Mouse (Mus musculus): ENCODE data around the gene Flt4. TPM values are rescaled to one million over a fixed set of nuclear protein-coding genes. Genes with fewer than 3 reads are reported as not detected.
A peak's percentile ranks its signal among the peaks of the same experiment; 100 is the strongest.

The Flt4 gene
- polyA plus RNA-seq, 1 experiment from 2014 or later = 4.1 TPM

DNA sequence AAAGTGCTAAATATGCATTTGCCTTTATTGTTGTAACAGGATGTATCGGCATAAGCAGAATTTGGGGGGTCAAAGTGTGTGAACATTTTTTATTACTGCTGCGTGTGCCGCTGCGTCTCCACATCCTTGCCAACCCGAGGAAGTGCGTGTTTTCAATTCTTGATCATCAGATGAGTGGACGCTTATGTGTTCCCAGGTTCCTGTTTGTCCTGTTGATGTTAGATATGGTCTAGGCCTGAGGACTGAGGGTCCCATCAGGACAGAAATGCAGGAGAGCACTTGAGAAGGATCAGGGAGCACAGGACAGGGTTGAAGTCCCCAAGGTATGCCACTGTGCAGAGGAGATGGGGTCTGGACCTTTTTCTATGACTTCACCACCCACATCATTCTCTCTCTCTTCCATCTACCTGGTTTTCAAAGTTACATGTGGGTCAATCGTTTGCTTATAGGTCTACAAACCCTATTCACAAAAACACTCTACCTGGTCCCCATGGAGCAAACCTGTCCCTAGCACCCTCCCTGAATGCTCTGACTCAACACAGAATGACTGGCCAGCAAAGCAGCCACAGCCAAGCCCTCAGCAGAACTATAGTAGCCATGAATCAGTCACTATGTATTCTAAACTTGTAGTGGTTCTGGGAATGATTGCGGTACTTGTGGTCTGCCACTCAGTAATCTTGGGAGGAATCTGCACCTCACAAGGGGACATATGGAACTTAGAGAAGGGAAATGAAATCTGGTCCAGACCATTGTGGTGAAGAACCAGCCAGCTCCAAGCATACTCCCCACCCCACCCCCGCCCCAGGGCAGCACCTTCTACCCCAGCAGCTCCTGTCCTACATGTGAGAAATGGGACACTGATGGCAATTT, 7.0 kb downstream of the Flt4 start:
- Histone ChIP-seq H3K9ac (no peak overlapping the region), H3K4me3 (no peak overlapping the region), H3K4me1 (no peaks in the 10 kb centered on the region), H3K27me3 (peaks cover 39% of the 10 kb centered on the region), H3K27ac (no peak overlapping the region), H3K36me3 (no peaks in the 10 kb centered on the region), H3K4me2 (no peak overlapping the region), H3K9me3 (no peaks in the 10 kb centered on the region)
- WGBS = 87% methylated on average over 10 of the region's 10 CpGs
- ATAC-seq (ENCODE audit: insufficient number of reproducible peaks, insufficient read depth, low FRiP score, low TSS enrichment, low read depth) = no peak

DNA sequence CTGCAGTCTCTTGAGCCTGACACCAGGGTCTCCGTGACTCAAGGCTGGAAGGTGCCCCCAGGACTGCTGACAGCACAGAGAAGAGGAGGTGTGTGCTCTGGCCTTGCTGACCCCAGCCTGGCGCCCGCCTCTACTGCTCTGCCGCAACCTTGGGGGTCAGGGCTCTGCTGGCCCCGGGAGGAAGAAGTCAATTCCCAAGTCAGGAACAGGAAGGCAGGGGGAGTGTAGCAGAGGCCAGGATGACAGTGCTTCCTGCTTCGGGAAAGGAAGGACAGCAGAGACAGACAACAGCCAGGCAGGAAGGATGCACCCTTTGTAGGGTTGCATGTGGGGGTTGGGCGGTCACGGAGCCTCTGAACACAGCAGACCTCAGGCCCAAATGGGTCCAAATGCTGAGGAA, 9.4 kb downstream of the Flt4 start:
- Histone ChIP-seq H3K4me2 (no peak overlapping the region), H3K9me3 (no peaks in the 10 kb centered on the region), H3K27me3 (peaks cover 26% of the 10 kb centered on the region), H3K27ac (no peak overlapping the region), H3K9ac (no peak overlapping the region), H3K36me3 (no peaks in the 10 kb centered on the region), H3K4me3 (no peak overlapping the region), H3K4me1 (no peaks in the 10 kb centered on the region)
- WGBS = 64% methylated on average over 8 of the region's 8 CpGs
- ATAC-seq (ENCODE audit: insufficient number of reproducible peaks, insufficient read depth, low FRiP score, low TSS enrichment, low read depth) = no peak

DNA sequence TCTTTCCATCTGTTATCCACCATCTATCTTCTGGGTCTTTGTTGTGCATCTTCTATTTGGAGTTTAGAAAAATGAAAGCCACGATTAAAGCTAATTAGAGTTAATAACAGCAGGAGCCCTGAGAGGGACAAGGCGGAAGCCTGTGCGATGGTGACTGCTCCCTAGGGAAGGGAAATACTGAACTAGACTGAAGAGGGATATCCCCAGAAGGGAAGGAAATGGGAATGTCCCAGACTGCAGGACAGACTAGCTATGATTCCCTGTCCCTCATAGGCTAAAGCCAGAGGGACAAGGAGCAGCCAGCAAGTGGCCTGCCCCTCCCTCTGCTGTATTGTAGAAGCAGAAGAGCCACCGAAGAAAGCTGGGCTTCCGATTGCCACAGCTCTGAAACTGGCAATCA, 12.9 kb downstream of the Flt4 start:
- no peaks in the 10 kb centered on the region for H3K9me3 ChIP-seq
- H3K4me2 ChIP-seq = no peak overlapping the region
- no peaks in the 10 kb centered on the region for H3K36me3 ChIP-seq
- H3K4me1 ChIP-seq = no peaks in the 10 kb centered on the region
- no peak overlapping the region for H3K4me3 ChIP-seq
- no peak for ATAC-seq (ENCODE audit: insufficient number of reproducible peaks, insufficient read depth, low FRiP score, low TSS enrichment, low read depth)
- peaks cover 3% of the 10 kb centered on the region; the same call in 1 of the 2 replicates for H3K27me3 ChIP-seq
- H3K9ac ChIP-seq = no peak overlapping the region
- H3K27ac ChIP-seq = no peak overlapping the region
- WGBS = 81% methylated on average over 5 of the region's 5 CpGs

DNA sequence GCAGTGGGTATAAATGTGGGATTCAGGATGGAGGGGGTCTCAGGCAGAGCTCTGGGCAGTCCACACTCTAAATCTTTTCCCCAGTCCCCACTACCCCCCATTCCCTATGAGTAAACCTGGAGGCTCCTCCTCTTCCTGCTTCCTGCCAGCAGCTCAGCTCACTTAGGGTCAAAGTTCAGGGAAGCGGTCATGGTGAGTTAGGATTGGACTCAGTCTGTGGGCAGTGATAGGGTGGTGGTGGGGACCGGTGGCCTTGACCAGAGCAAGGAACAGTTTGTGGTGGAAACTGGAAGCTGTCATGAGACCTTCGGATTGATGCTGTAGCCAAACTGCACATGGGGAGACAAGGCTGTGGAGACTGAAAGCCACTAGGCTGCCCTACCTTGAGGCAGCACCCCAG, 15.1 kb downstream of the Flt4 start:
- ATAC-seq (ENCODE audit: insufficient number of reproducible peaks, insufficient read depth, low FRiP score, low TSS enrichment, low read depth) = no peak
- H3K4me2 ChIP-seq = no peak overlapping the region

DNA sequence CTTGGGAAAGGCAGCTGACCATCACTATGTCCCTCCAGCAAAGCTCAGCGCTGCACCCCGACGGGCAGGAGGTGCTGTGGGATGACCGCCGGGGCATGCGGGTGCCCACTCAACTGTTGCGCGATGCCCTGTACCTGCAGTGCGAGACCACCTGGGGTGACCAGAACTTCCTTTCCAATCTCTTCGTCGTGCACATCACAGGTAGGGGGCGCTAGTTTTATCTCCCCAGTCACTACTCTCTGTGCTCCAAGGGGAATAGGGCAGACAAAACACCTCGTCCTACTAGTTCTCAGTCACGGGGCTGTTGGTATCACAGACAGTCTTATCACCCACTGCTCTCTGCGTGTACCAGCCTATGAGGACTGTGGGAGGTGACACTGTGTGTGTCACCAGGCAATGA, 16.8 kb downstream of the Flt4 start:
- Histone ChIP-seq H3K4me1 (no peaks in the 10 kb centered on the region), H3K27me3 (peaks cover 3% of the 10 kb centered on the region), H3K9ac (no peak overlapping the region), H3K9me3 (no peaks in the 10 kb centered on the region), H3K36me3 (no peaks in the 10 kb centered on the region), H3K27ac (no peak overlapping the region), H3K4me3 (no peak overlapping the region), H3K4me2 (no peak overlapping the region)
- 66% methylated on average over 15 of the region's 15 CpGs for WGBS
- ATAC-seq (ENCODE audit: insufficient number of reproducible peaks, insufficient read depth, low FRiP score, low TSS enrichment, low read depth) = no peak

More for the DNA sequence above, 15.1 kb downstream of the Flt4 start:
- Histone ChIP-seq H3K27ac (no peak overlapping the region), H3K4me1 (no peaks in the 10 kb centered on the region), H3K9ac (no peak overlapping the region), H3K4me3 (no peak overlapping the region), H3K36me3 (no peaks in the 10 kb centered on the region), H3K9me3 (no peaks in the 10 kb centered on the region), H3K27me3 (peaks cover 3% of the 10 kb centered on the region; the same call in 1 of the 2 replicates)
- WGBS = 83% methylated on average over 3 of the region's 3 CpGs

DNA sequence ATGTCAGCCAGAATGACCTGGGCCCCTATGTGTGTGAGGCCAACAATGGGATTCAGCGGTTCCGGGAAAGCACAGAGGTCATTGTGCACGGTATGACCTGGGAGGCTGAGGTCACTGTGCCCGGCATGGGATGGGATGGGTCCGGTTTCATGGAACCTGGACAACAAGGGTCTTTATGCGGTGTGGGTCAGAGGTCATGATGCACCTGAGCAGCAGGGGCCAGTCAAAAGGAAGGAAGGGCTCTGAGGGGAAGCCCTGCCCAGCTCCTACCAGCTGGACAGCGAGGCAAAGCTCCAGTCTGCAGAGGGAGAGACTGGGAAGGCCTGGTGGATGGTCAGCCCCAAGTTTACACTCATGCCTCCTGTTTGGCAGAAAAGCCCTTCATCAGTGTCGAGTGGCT, 17.7 kb downstream of the Flt4 start:
- H3K4me2 ChIP-seq = no peak overlapping the region
- no peaks in the 10 kb centered on the region for H3K36me3 ChIP-seq
- no peaks in the 10 kb centered on the region for H3K9me3 ChIP-seq
- H3K27ac ChIP-seq = no peak overlapping the region
- no peak overlapping the region for H3K4me3 ChIP-seq
- H3K4me1 ChIP-seq = no peaks in the 10 kb centered on the region
- H3K27me3 ChIP-seq = peaks cover 7% of the 10 kb centered on the region
- H3K9ac ChIP-seq = no peak overlapping the region
- ATAC-seq (ENCODE audit: insufficient number of reproducible peaks, insufficient read depth, low FRiP score, low TSS enrichment, low read depth) = no peak
- WGBS = 54% methylated on average over 8 of the region's 8 CpGs

DNA sequence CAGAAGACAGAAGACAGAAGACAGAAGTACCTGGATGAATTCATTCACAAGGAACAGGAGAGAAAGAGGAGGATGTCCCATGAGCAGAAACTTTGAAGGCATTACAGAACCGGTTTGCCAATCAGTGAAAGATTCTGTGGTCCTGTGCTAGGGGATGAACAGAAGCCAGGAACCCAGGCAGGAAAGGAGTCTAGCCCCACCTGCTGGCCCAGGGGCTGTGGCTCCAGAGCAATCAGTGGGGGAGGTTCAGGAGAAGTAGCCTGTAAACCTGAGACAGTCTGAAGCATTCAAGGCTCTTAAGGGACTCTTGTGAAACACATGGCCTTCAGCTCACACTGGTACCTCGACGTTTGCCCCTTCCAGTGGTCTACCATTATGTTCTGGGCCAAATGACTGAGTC, 22.1 kb downstream of the Flt4 start:
- Histone ChIP-seq H3K27me3 (peaks cover 48% of the 10 kb centered on the region), H3K9ac (no peak overlapping the region), H3K9me3 (no peaks in the 10 kb centered on the region), H3K4me3 (no peak overlapping the region), H3K4me1 (peaks cover 10% of the 10 kb centered on the region), H3K27ac (no peak overlapping the region), H3K4me2 (no peak overlapping the region), H3K36me3 (no peaks in the 10 kb centered on the region)
- WGBS = 34% methylated on average over 3 of the region's 3 CpGs
- no peak for ATAC-seq (ENCODE audit: insufficient number of reproducible peaks, insufficient read depth, low FRiP score, low TSS enrichment, low read depth)

DNA sequence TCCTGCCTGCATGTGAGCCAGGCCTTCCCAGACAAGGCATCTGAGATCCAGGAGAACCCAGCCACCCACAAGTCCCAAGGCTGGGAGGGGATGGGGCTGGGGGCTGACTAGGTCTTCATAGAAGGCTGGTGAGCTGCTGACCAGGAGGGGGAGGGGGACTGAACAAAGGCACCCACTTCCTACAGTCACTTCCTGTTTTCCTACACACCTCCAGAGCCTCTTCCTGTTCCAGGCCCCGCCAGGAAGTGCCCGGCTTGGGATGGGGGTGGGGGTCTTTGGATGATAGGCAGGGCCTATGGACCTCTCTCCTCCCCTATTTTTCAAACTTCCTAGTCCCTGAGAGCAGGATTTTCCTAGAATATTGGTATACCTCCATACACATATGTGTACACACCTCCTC, 23.2 kb downstream of the Flt4 start:
- H3K27ac ChIP-seq = no peak overlapping the region
- H3K9ac ChIP-seq = no peak overlapping the region
- H3K36me3 ChIP-seq = no peaks in the 10 kb centered on the region
- 54% methylated on average over 2 of the region's 2 CpGs for WGBS
- H3K4me3 ChIP-seq = no peak overlapping the region
- H3K4me2 ChIP-seq = no peak overlapping the region
- H3K27me3 ChIP-seq = peaks cover 59% of the 10 kb centered on the region
- peaks cover 15% of the 10 kb centered on the region for H3K4me1 ChIP-seq
- ATAC-seq (ENCODE audit: insufficient number of reproducible peaks, insufficient read depth, low FRiP score, low TSS enrichment, low read depth) = no peak
- H3K9me3 ChIP-seq = no peaks in the 10 kb centered on the region

DNA sequence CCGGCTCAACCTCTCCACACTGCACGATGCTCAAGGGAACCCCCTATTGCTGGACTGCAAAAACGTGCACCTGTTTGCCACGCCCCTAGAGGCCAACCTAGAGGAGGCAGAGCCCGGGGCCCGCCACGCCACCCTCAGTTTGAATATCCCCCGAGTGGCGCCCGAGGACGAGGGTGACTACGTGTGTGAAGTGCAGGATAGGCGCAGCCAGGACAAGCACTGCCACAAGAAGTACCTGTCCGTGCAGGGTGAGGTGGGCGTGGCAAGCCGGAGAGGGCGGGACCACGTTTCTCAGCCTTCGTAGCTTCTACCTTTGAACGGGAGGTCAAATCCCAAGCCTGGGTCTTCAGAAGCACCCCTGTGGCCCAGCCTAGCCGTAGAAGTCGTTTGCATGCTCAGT, 25.0 kb downstream of the Flt4 start:
- H3K36me3 ChIP-seq = no peaks in the 10 kb centered on the region
- peaks cover 72% of the 10 kb centered on the region for H3K27me3 ChIP-seq
- H3K9ac ChIP-seq = no peak overlapping the region
- ATAC-seq (ENCODE audit: insufficient number of reproducible peaks, insufficient read depth, low FRiP score, low TSS enrichment, low read depth) = no peak
- H3K27ac ChIP-seq = no peak overlapping the region
- H3K4me2 ChIP-seq = peak overlapping the region; percentile 46
- H3K9me3 ChIP-seq = no peaks in the 10 kb centered on the region
- H3K4me1 ChIP-seq = peaks cover 15% of the 10 kb centered on the region
- peak overlapping the region; percentile 18 for H3K4me3 ChIP-seq
- 4% methylated on average over 22 of the region's 22 CpGs for WGBS

DNA sequence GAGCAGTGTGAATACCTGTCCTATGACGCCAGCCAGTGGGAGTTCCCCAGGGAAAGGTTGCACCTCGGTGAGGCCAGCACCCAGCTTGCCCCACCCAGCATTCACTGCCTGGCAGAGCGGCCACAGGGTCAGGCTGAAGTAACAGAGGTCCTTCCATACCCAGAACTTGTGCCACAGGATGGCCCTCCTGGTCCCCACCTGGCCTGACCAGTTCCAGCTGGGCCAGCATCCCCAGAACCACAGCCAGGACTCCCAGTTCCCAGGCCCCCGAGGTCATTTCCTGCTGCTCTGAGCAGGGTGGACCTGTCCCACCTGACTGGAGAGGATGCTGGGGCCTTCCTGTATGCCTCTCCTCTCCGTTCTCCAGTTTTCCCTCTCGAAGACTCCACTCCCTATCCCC, 26.6 kb downstream of the Flt4 start:
- Histone ChIP-seq H3K27me3 (peaks cover 74% of the 10 kb centered on the region), H3K4me3 (no peak overlapping the region), H3K4me2 (no peak overlapping the region), H3K27ac (no peak overlapping the region), H3K36me3 (no peaks in the 10 kb centered on the region), H3K9me3 (no peaks in the 10 kb centered on the region), H3K4me1 (peaks cover 15% of the 10 kb centered on the region), H3K9ac (no peak overlapping the region)
- no peak for ATAC-seq (ENCODE audit: insufficient number of reproducible peaks, insufficient read depth, low FRiP score, low TSS enrichment, low read depth)
- WGBS = 65% methylated on average over 6 of the region's 6 CpGs

DNA sequence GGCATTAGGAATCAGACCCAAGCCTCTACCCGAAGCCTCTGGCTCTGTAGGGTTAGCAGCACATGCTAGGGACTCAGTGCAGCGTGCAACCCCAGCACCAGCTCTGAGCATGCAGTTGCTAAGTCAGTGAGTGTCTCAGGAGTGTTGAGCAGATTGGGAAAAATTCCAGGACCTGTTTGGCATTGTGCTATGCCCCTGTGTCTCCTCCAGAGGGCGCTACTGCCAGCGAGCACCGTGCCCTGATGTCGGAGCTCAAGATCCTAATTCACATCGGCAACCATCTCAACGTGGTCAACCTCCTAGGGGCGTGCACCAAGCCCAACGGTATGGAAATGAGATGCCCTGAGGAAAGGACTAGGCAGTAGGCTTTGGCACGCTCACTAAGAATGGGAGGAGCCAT, 27.4 kb downstream of the Flt4 start:
- Histone ChIP-seq H3K9me3 (no peaks in the 10 kb centered on the region), H3K9ac (no peak overlapping the region), H3K36me3 (no peaks in the 10 kb centered on the region), H3K27ac (no peak overlapping the region), H3K4me2 (peak overlapping the region; percentile 28; the same call in 1 of the 2 replicates), H3K4me3 (no peak overlapping the region), H3K4me1 (peaks cover 15% of the 10 kb centered on the region), H3K27me3 (peaks cover 73% of the 10 kb centered on the region)
- WGBS = 3% methylated on average over 11 of the region's 11 CpGs
- ATAC-seq (ENCODE audit: insufficient number of reproducible peaks, insufficient read depth, low FRiP score, low TSS enrichment, low read depth) = no peak

DNA sequence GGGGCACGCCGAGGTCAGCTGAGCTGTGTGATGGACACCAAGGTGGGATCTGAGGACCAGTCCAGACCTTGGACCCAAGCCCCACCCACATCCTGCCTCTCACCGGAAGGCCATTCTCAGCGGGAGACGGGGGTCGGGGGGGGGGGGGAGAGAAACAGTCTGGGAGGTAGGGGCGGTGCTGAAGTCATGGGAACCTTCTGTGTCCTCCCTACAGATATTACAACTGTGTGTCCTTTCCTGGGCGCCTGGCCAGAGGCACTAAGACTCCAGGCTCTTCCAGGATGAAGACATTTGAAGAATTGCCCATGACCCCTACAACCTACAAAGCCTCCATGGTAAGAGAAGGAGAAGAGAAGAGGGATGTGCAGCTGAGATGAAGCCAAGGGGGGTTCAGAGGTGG, 36.6 kb downstream of the Flt4 start:
- no peak for ATAC-seq (ENCODE audit: insufficient number of reproducible peaks, insufficient read depth, low FRiP score, low TSS enrichment, low read depth)
- H3K27ac ChIP-seq = no peak overlapping the region

More for the DNA sequence above, 36.6 kb downstream of the Flt4 start:
- no peaks in the 10 kb centered on the region; the same call in 1 of the 2 replicates for H3K27me3 ChIP-seq
- peaks cover 3% of the 10 kb centered on the region for H3K4me1 ChIP-seq
- no peak overlapping the region for H3K9ac ChIP-seq
- H3K36me3 ChIP-seq = no peaks in the 10 kb centered on the region
- no peaks in the 10 kb centered on the region for H3K9me3 ChIP-seq
- H3K4me2 ChIP-seq = no peak overlapping the region
- 52% methylated on average over 7 of the region's 8 CpGs for WGBS
- no peak overlapping the region for H3K4me3 ChIP-seq

Data from embryonic facial prominence, embryonic 13.5 days (tissue).